In genomic region chr3:95734092-95734702, GRCm38 (mm10) we compare ENCODE assay signal across 9 mouse cellular contexts.
DNase-seq lines count a peak whose midpoint lies in the region.
"Had no signal": no experiment of that assay in that cellular context is flagged by ENCODE, and none has a peak within 500 bp of the region (broad histone marks: within the 10 kb centered on the region; RNA-seq: fewer than 3 reads in every experiment).

No protein-coding gene starts in this region.

- DNase-seq in 3T3-L1 (ENCODE audit: low read depth, low spot score), result peak; percentile 88
- peak; percentile 23 for DNase-seq in ES-CJ7 (ENCODE audit: low read depth, low spot score)
- DNase-seq in c-Kit-positive CD71-negative TER-119-negative erythroid progenitor cells, embryonic 14.5 days (ENCODE audit: low read depth), result peak; percentile 31
- peak; percentile 54 for DNase-seq in liver
- no peak for DNase-seq in Muller cell, postnatal 12 days (ENCODE audit: inconsistent ontology term)
- DNase-seq in B cell, adult 2 months, result no peak
- no peak for DNase-seq in neural tube, embryonic 10.5 days (ENCODE audit: extremely low spot score, low spot score)
- no peak for DNase-seq in cerebellum, adult 8-10 months
- DNase-seq: right cerebral cortex, postnatal 14 days had no signal

Comparison
In these comparisons a context has a peak if more than half of its experiments do, and no peak if none do; other contexts are left out.
1. DNase-seq: peak in 3T3-L1 (single experiment), ES-CJ7 (single experiment), c-Kit-positive CD71-negative TER-119-negative erythroid progenitor cells, embryonic 14.5 days (single experiment) and liver (single experiment); none in Muller cell, postnatal 12 days (single experiment), B cell, adult 2 months (0 of 2), neural tube, embryonic 10.5 days (single experiment) and cerebellum, adult 8-10 months (single experiment).